Mouse (Mus musculus): ENCODE results near the gene Cabin1.
"Not testable (repeated sequence)": the region's sequence is repeated elsewhere in the genome, so short reads cannot be mapped to it uniquely, and the experiment has no call there.

Cabin1 gene

DNA sequence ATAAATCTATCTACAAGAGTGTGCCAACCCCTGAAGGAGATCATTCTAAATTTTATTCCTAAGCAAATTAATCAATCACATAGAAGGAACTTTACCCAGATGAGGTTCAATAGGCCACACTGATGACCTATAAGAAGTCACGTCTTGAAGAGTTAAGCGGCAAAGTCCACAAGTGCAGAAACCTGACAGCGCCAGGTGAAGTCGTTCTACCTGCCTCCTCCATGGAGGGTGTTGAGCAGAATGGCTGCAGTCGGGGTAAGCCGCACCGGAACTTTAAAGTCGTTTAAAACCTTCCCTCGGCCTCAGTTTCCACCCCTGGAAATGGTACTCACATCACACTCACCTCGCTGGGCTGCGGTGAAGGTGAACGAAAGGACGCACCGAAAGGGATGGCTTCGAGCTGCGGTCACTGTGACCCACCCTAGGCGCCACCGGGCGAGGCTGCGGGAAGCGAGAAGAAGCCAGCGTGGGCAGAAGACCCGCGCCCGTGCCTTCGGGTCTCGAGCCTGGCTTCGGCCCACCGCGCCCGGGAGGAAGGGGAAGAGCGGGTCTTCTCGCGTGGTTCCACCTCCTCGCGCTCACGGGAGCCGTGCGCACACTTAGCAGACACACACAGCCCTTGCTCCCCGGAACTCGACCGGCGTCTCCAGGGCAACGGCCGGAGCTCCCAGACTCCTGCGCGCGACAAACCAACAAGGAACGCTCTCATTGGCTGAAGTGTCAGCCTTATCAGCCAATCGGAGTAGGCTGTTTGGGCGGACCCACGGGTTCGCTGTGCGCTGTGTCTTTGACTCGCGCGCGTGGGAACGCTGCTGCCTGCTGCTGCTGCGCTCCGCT is at the start of gene Cabin1:
TSS of gene Cabin1 (minus strand) at position 660 of the 837 bp plus-strand sequence.
- DNase-seq: peak; percentile 97

DNA sequence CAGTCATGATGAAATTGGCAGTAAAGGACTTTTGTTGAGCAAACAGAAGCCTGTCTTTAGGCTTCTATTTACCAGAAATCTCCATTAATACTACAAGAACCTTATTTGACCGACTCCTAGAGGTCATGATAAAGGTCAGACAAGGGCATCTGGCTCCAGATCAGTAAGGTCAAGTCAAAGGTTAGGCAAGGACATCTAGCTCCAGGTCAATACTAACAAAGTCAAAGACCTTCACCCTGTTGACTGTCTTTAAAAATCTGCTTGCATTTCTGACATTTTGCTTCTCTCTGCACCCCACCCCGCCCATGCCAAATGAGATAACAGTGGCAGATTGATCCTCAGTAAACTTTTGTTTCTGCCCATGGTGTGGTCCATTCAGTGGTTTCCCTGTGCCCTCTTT is 40.1 kb upstream of the Cabin1 start:
- DNase-seq: no peak

DNA sequence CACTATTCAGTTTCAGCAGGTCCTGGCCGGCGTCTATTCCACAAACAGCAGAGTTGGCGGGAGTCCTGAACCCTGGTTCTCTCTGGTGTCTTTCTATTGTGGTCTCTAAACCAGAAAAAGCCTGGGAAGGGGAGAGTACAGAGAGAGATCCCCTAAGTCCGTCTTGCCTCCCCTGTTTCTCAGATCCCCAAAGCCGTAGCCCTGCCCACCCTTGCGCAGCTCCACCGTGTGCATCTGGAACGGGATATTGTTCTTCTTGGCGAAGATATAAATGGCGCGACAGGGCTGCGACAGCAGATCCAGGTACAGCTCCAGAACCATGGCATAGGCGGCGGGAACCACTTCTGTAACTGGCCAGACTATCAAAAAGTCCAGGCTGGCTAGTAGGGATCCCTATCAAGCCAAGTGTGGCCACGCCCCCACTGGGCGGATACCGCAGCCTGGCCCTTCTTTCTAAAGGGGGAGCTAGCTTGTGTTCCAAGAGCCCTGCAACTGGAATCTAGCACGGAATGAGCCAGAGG is 34.1 kb upstream of the Cabin1 start, which contains the start of gene Gstt1:
TSS of gene Gstt1 (minus strand) at position 409 of the 521 bp plus-strand sequence.
- DNase-seq: peak; percentile 38 to 48

DNA sequence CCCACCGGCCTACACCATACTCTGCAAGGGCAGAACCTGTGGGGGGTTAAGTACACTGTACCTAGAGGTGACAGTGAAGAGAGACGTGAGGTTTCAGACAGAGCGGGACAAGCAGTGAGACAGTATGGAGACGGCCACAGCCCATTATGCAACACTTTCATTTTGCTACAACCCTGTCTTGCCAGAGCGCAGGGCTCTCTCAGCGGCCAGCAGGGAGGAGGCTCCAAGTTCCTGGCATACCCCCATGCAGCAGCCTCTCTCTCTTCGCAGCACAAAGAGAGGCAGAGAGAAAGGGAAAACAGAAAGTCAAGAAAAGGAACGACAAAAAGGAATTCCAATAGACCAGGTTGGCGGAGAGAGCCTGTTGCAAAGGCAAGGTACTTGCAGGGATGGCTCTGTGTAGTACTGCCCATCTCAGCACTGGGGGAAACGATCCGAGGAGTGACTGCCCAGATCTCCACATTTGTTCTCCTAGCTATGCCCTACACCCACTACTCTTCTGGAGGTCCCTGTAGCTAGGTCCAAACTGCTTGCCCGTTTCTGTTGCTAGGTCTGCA is 33.6 kb upstream of the Cabin1 start:
- peak; percentile 25 to 30 for DNase-seq

DNA sequence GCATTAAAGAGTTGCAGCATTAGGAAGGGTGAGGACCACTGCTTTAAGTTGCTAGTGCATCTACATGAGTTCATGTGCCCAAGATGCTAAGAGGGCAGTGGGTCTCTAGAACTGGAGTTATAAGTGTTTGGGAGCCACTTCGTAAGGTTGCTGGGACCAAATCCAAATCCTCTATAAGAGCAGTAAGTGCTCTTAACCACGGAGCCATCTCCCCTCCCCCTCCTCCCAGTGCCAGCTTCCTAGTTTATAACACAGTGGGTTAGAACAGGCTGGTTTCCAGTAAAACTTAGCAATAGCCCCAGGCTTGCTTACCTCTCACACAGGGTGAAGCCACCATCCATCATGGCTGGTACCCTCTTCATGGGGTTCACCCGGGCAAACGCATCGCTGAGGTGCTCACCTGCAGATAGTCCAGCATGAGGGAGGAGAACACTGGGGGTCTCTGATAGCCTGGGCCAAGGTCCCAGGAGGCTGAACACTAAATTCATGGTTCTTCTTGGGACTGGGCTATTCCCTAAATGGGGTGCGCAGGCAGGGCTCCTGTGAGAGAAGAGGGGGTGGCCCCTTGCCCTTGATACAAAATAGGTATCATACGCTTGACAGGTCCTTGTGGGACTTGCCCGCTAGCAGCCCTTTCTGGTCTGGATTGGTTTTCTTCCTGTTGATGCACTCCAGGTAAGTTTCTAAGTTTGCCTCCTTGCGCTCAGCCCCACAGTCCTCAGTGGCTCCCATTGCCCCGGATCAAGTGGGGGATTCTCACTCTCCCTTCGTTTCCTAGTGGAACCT is 32.8 kb upstream of the Cabin1 start:
- no peak for DNase-seq

DNA sequence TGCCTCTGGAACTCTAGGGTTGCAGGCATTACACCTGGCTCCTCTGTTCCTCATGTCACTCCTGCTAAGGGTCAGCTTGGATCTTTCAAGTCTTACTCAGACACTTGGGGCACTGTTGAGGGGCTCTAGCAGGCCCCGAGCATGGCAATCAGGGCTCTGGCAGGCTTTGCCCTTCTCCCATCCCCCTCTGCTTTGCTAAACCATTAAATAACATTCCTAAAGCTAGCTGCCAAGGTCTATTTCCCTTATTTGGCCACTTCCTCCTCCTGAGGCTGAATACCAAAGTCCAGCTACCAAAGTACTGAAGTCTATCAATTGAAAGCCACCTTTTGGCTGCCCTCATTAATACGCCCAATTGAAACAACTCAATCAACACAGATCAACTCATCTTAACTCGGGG is 30.7 kb upstream of the Cabin1 start:
- no peak for DNase-seq

DNA sequence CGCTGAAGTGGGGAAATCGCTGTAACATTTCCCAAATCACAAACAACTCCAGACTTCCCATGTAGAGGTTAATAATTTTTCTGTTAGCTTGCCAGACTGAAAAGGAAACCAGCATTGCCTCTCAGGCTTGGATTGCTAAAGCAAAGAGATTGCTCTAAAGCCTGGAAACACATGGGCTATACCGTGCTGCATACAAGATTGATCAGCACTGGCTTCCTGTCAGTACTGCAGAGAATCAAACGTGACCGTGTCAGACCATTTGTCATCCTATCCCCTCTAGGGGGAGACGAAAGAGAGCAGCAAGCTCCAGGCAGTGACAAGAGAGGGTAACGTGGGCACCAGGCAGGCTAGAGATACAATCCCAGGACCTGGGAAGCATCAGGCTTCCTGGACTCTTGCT is 26.6 kb upstream of the Cabin1 start:
- no peak for DNase-seq

DNA sequence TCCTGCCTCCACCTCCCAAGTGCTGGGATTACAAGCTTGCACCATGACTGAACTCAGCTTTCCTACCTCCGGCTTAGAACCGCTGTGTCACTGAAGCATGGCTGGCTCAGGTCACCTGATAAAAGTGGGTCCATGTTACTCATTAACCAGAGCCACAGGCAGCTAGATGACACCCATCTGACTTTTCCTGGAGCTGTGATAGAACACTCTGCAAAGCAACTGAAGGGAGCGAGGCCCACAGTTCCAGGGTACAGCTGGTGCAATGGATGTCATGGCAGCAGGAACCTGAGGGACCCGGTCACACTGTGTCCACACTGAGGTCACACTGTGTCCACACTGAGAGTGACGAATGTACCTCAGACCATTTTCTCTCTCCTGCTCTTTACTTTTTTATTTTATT is 25.7 kb upstream of the Cabin1 start:
- DNase-seq: no peak

DNA sequence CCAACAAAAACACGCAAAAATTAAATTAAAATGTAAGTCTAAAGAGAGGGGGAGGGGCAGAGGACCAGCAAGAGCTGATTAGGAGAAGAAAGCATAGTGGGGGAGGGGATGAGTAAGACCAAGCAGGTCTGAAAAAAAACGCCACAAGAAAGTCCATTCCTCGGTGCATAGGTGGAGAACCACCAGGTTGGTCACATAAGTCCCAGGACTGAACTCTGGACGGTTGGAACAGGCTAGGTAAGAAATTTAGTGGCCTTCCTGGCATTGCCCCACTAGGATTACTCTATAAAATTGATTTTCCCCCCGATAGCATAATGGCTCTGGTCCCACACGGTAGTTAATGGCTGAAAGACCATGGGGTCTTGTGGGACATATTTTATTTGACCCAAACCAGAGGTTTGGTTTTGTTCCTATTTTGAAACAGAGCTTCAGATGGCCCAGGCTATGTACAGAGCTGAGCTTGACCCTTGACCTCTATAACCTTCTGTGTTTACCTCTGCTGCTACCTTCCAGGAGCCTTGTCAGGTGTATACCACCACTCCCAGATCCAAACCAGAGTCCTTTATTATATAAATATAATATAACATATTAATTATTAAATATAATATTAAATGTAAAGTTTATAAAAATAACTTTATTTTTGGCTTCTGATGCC is 25.1 kb upstream of the Cabin1 start:
- no peak for DNase-seq

DNA sequence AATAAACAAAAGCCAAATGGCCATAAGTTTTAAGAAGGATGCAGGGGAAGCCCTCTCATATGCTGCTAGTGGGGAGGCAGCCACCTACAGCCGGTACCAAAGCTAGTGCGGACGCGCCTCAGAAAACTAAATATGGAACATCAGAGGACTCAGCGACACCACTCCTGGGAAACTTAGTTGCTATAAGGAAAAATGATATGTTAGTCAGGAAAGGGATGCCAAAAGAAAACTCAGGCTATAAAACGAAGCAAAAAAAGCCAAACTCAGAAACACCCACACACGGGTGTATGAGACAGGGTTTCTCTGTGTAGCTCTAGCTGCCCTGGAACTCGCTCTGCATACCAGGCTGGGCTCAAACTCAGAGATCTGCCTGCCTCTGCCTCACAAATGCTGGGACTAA is 24.1 kb upstream of the Cabin1 start:
- no peak for DNase-seq

DNA sequence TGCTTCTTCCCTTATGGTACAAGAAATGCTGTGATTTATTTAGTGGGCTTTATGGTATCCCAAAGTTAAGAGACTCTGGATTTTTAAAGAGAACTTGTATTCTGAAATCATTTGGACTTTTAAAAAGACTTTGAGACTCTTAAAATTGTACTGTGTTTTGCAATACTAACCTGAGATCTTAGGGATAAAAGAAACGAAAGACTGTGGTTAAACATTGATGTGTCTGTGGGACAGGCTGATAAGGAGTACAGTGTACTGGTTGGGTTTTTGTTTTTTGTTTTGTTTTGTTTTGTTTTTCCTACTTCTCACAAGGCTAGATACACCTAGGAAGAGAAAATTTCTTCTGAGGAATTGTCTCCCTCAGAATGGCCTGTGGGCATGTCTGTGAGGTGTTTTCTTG is 21.3 kb upstream of the Cabin1 start:
- DNase-seq: no peak

DNA sequence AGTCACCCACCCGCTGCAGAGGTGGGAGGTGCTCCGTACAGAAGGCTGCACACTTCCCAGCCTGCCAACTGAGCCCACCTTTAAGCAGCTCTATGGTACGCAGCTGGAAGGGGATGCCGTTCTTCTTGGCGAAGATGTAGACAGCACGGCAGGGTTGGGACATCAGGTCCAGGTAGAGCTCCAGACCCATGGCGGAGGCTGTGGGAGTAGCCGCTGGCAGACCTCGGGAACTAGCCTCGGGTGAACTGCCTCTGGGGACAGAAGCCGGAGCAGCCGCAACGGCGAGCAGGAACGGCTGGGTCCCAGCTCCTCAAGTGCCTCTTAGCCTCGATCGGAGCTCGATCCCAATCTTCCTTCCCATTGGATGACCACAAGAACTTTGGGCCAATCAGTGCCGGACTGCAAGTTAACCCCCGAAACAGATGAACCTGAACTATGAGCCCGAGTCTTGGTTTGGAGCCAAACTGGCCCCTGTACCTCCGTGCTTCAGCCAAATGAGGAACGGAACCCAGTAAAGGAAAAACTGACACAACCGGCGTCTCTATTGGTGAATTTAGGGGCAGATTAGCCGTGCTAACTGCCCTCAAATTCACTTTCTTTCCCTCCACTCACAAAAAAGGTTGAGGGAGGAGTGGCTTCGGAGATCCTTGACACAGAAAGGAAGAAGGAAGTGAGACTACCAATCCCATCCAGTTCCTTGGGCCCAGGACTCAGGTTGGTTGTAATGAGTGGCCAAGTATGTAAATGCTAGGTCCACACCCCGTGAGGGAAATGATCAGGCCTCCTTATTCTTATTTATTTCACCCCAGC is 16.8 kb upstream of the Cabin1 start, which contains the start of the genes Gm20441 and Gstt3:
TSS of gene Gm20441 (minus strand) at position 186 of the 810 bp plus-strand sequence.
TSS of gene Gstt3 (minus strand) at position 646 of the 810 bp plus-strand sequence.
- peak; percentile 39 to 44 for DNase-seq

DNA sequence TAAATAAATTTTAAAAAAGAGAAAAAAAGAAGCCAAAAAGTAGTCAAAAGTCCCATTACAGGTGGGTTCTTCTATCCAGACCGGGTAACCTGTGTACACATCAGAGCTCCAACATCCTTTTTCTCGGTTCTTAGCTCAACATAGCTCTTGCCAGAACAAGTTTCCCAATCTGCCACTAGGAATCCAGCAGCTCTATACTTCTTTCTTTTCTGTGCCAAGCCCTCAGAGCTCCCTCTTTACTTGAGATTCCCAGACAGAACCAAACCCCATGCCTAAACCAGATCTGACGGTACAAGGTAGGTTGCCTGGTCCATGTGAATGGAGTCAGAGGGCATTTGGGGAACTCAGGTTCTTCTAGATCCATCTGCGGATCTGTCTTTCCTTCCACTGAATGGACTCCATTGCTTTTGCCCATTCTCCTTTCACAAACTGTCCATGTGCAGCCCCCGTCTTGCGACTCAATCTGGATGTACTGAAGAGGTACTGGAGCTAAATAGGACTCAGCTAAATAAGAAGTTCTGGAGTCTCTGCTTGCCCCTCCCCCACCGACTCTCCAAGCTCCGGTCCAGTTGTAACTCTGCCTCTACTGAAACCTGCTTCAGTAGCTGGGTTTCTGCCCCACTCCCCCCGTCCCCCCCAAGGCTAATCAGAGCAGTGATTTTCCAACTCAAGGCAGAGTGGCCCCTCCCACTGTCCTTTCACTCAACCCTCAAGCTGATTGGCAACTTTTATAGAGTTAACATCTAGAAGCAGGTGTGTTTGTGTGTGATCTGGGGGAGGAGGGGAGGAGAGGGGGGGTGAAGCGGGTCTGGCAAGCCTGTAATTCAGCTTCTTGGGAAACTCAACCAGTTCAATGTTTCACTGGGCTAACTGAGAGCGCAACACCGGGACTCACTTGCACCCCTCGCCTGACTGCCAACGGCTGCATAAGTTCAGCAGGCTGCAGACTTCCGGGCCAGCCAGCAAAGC is 15.3 kb upstream of the Cabin1 start:
- DNase-seq: no peak

DNA sequence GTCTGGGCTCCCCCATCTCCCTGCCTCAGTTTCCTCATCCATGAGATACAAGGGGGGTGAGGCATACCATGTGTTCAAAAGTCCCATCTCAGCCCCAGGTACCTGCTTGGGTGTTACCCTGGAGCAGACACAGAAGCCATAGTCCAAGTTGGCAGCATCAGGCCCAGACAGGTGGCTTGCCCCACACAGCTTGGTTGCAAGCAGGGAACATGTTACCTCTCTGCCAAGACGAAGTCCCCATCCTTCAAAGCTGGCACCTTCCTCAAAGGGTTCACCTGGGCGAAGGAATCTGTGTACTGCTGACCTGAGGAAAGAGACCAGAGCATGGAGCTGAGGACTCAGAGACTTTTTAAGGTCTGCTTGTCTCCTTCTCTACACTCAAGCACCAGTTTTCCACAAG is 13.7 kb upstream of the Cabin1 start:
- DNase-seq: no peak

DNA sequence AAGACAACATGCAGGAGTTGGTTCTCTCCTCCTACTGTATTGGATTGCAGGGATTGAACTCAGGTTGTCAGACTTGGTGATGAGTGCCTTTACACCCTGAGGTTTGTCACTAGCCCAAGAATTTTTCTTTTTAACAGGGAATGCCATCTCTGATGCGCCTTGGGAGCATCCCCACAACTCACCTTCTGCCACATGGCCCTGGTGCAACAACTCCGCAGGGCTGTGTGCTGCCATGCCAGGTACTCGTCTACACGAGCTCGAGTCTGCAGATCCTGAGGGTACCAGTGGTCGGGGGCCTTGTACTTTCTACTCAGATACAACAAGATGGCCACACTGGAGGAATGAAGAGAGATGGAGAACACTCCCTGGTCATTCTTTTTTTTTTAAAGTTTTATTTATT is 12.4 kb upstream of the Cabin1 start:
- no peak for DNase-seq

DNA sequence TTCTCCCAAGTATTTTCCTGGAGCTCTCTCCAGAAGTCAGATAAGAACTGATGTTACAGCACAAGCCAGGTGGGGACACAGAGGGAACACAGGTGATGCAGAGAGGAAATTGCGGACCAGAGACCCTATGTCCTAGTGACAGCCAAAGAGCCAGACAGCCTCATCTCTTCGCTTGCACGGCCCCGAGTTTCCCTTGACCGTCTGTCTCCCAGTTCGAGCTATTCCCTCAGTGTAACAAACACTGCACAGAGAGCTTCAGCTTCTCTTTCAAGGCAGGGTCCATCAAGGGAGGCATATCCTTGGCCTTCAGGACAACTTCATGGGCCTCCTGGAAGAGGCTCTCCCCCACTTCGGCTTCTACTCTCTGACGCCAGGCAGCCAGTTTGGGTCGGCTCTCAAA is 10.4 kb upstream of the Cabin1 start:
- no peak for DNase-seq

DNA sequence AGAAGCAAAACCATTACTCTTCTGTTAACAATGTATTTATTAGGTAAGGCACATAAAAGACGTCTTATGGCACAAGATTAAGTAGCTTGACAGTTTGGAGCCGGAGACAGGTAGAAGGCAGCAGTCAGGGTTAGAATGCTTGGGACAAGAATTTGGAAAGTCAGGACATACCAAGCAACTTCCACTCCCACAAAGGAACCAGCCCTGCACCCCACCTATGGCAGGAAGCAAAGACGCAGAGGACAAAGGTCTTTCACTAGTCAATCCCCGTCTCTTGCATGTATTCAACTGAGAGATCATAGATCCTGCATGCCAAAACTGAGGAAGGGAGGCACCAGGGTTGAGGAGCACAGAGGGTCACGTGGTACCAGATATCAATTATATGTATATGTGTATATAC is 10.0 kb upstream of the Cabin1 start:
- no peak for DNase-seq

DNA sequence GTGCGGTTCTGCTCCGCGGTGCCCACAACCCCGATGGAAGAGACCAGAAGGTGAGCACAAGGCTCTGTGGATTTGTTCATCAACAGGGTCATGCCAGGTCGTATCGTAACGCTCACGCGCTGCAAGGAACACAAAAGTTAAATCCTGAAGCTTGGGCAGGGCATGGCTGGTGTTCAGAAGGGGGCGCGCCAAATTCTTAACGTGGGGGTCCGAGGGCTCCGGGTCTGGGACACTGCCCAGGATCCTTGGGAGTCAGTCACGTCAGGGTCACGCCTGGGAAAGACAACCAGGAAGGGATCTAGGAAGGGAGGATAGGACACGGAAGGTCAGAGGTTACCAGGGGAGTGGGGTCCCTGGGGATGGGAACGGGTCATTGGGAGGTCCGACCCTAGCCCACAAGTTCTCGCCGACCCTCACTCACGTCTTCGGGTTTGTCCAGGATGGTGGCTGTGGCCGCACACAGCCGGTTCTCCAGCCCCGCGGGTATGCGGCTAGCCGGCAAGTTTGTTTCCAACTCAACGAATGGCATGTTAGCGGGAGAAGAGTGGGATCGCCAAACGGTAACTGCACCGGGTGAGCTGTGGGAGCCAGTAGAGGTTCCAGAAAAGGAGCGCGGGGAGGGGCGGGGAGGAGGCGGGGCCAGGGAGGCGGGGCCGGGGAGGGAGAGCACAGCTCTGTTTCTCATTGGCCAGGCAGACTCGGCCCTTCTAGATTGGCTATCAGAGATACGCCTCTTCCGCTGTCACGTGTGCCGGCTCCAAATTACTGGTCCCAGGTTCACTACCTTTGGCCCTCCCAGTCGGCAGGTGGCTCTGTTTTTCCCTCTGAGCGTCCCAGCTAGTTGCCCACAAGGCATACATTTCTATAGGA is 8.9 kb upstream of the Cabin1 start, which contains the start of gene Ddt:
TSS of gene Ddt (minus strand) at position 620 of the 870 bp plus-strand sequence.
- DNase-seq: peak; percentile 81

DNA sequence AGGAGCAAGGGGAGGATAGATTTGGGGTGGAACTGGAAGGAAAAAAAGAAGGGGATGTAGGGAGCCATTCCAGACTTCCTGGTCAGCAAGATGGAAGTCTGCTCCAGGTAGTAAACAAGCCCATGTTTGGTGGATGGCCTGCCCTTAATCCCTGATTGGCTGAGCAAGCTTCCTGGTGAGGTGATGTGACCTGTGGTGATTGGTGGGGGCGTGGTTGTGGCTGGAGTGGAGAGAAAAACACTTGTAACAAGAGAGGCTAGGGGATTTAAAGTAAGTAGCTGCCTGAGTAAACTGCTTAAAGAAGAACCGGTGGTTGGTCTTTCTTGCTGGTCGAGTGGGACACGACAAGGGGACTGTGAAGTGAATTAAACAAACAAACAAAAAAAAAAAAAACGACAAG is 3.6 kb upstream of the Cabin1 start:
- not testable (repeated sequence) for DNase-seq

Measured in B cell, adult 2 months (primary cell).